Mouse (Mus musculus): ENCODE data around the gene Pafah1b3. TPM values are rescaled to one million over a fixed set of nuclear protein-coding genes. Genes with fewer than 3 reads are reported as not detected.

The Pafah1b3 gene
- 37.1 and 53.3 TPM in 2 replicates for polyA plus RNA-seq (2015; fragmentation: Nextera tagmentation; extraction: Ambion mirVana)

GRCm38 (mm10) chr7:25297454-25298325 is at the start of gene Pafah1b3:
TSS of gene Pafah1b3 (minus strand) at chr7:25297986.

DNA sequence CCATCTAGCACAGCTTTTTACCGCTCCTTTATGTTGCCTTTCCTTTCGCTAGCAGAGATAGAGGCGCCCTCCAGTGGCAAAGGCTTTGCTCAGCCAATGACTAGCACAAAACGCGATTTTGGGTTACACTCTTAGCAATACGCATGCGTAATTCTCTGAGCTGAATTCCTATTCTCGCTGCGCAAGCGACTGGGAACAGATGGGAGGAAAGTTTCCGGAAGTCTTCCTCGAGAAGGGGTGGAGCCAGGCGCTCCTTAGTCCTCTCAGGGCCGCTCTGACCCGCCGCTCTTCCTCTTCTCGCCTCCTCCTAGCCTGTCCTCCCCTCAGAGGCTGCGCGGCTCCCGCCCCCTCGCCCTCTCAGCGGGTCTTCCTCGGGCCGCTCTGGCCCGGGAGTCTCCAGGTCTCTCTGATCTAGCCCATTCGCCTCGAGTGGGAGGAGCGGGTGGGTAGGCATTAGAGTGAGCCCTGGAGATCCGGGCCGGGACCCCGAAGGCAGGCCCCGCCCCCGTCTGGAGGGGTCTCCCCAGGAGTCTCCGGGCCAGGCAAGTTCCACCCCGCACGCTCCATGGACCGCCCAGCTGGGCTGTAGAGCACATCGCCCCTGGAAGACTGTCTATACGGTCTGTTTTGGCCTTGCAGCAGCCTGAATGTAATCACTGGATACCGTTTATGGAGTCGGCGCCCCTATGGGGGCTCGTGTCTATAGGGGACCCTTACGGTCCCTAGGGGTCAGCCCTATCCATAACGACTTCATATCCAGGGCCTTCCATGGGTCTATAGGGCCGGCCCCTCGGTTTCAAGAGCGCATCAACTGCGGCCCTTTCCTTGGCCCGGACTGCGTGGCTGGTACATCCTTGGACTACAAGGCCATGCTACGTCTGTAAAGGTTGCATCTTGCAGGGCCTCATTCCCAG is 19.0 kb upstream of the Pafah1b3 start, which contains the start of gene Megf8:
TSS of gene Megf8 (plus strand) at position 633 of the 914 bp plus-strand sequence.

GRCm38 (mm10) chr7:25305956-25306613 is 8.3 kb upstream of the Pafah1b3 start, which contains the start of gene Tmem145:
TSS of gene Tmem145 (plus strand) at chr7:25306106.

DNA sequence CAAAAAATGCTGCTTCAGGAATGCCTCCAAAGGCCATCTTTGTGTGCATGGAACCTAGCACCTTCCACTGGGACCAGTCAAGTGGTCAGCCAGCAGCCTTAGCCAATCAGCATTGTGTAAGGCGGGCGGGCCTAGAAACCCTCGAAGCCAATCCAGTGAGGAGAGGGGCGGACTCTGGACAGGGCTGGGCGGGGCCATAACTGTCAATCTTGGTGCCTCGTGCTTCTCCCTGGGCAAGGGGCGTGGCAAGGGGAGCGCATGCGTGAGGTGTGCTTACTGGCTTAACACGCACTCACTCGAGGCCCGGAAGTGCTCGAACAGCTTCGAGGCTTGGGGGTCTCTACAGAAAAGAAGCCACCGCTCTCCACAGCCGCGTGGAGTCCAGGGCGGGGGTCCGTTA is 3.3 kb upstream of the Pafah1b3 start, which contains the start of gene Prr19:
TSS of gene Prr19 (plus strand) at position 349 of the 400 bp plus-strand sequence.

DNA sequence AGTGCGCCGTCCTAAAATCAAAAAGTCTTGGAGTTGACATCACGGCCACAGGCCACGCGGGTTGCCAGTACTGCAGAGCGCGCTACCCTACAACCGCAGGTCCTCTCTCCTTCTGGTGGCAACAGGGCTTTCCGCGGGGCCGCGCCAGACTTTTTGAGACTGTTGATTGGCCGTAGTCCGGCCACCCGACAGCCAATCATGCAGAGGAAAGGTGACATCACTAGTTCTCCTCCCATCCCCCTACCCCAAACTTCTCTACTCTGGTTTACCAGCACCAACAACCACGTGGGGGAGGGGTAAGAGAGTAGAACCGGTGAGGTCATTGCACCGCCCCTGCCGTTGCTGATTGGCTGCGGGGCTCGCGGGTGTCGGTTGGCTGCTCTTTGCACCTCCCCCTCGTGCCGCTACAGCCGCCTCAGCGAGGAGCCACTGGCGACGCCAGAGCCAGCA is 30.5 kb downstream of the Pafah1b3 start, which contains the start of gene Cic:
TSS of gene Cic (plus strand) at position 404 of the 450 bp plus-strand sequence.

GRCm38 (mm10) chr7:25250141-25250972 is 47.4 kb downstream of the Pafah1b3 start, which contains the start of gene Erf:
TSS of gene Erf (minus strand) at chr7:25250761.

Other genes with a start within 250 kb of the Pafah1b3 start
- 1.8 and 2.3 TPM in 2 replicates for gene Grik5, start 225.6 kb downstream of the Pafah1b3 start, polyA plus RNA-seq (2015; fragmentation: Nextera tagmentation; extraction: Ambion mirVana)
- 11.1 and 11.5 TPM in 2 replicates for gene Zfp574, start 225.4 kb downstream of the Pafah1b3 start, polyA plus RNA-seq (2015; fragmentation: Nextera tagmentation; extraction: Ambion mirVana)
- gene Pou2f2, start 118.3 kb downstream of the Pafah1b3 start, polyA plus RNA-seq (2015; fragmentation: Nextera tagmentation; extraction: Ambion mirVana): 3.1 and 5.7 TPM in 2 replicates
- gene Dedd2, start 77.4 kb downstream of the Pafah1b3 start, polyA plus RNA-seq (2015; fragmentation: Nextera tagmentation; extraction: Ambion mirVana): 37.7 and 40.2 TPM in 2 replicates
- 2.0 and 2.6 TPM in 2 replicates for gene Zfp526, start 76.6 kb downstream of the Pafah1b3 start, polyA plus RNA-seq (2015; fragmentation: Nextera tagmentation; extraction: Ambion mirVana)
- gene Gsk3a, start 60.1 kb downstream of the Pafah1b3 start, polyA plus RNA-seq (2015; fragmentation: Nextera tagmentation; extraction: Ambion mirVana): 8.8 and 10.1 TPM in 2 replicates
- 3.6 and 5.5 TPM in 2 replicates for gene Erf, start 47.2 kb downstream of the Pafah1b3 start, polyA plus RNA-seq (2015; fragmentation: Nextera tagmentation; extraction: Ambion mirVana)
- gene Cic, start 30.3 kb downstream of the Pafah1b3 start, polyA plus RNA-seq (2015; fragmentation: Nextera tagmentation; extraction: Ambion mirVana): 26.2 and 28.6 TPM in 2 replicates
- not detected in 2 replicates for gene Prr19, start 3.4 kb upstream of the Pafah1b3 start, polyA plus RNA-seq (2015; fragmentation: Nextera tagmentation; extraction: Ambion mirVana)
- gene Tmem145, start 8.1 kb upstream of the Pafah1b3 start, polyA plus RNA-seq (2015; fragmentation: Nextera tagmentation; extraction: Ambion mirVana): not detected in 2 replicates
- 2.4 and 2.8 TPM in 2 replicates for gene Megf8, start 19.2 kb upstream of the Pafah1b3 start, polyA plus RNA-seq (2015; fragmentation: Nextera tagmentation; extraction: Ambion mirVana)
- gene Cnfn, start 71.7 kb upstream of the Pafah1b3 start, polyA plus RNA-seq (2015; fragmentation: Nextera tagmentation; extraction: Ambion mirVana): not detected in 2 replicates
- 6.1 and 7.0 TPM in 2 replicates for gene Lipe, start 100.7 kb upstream of the Pafah1b3 start, polyA plus RNA-seq (2015; fragmentation: Nextera tagmentation; extraction: Ambion mirVana)
- not detected in 2 replicates for gene Cxcl17, start 114.9 kb upstream of the Pafah1b3 start, polyA plus RNA-seq (2015; fragmentation: Nextera tagmentation; extraction: Ambion mirVana)
- gene Ceacam1, start 179.6 kb upstream of the Pafah1b3 start, polyA plus RNA-seq (2015; fragmentation: Nextera tagmentation; extraction: Ambion mirVana): 6.6 and 10.4 TPM in 2 replicates
- not detected in 2 replicates for gene Ceacam2, start 241.9 kb upstream of the Pafah1b3 start, polyA plus RNA-seq (2015; fragmentation: Nextera tagmentation; extraction: Ambion mirVana)